Mouse (Mus musculus): ENCODE data around the gene Zbtb45. TPM values are rescaled to one million over a fixed set of nuclear protein-coding genes. Genes with fewer than 3 reads are reported as not detected.

Zbtb45 gene
- total RNA-seq, 1 experiment from 2014 or later, result 5.4 TPM

- no peak for ATAC-seq (replicated peaks in 1 of 2; ENCODE audit: insufficient read depth in 1 of 2, low FRiP score in 2 of 2, low TSS enrichment in 1 of 2, low read depth in 1 of 2, poor library complexity in 2 of 2, severe bottlenecking in 2 of 2)
Measured at GRCm38 (mm10) chr7:12978931-12979722, 30.7 kb downstream of the Zbtb45 start.

- peak; percentile 95 to 96 for ATAC-seq (replicated peaks in 1 of 2; ENCODE audit: insufficient read depth in 1 of 2, low FRiP score in 2 of 2, low TSS enrichment in 1 of 2, low read depth in 1 of 2, poor library complexity in 2 of 2, severe bottlenecking in 2 of 2)
Measured at GRCm38 (mm10) chr7:12977682-12978389, 32.0 kb downstream of the Zbtb45 start, which contains the start of gene Zfp446. Gene Zfp446 (plus strand): TSS chr7:12977848.

- ATAC-seq (replicated peaks in 1 of 2; ENCODE audit: insufficient read depth in 1 of 2, low FRiP score in 2 of 2, low TSS enrichment in 1 of 2, low read depth in 1 of 2, poor library complexity in 2 of 2, severe bottlenecking in 2 of 2), result no peak
Measured at GRCm38 (mm10) chr7:12970906-12971305, 38.9 kb downstream of the Zbtb45 start.

- ATAC-seq (replicated peaks in 1 of 2; ENCODE audit: insufficient read depth in 1 of 2, low FRiP score in 2 of 2, low TSS enrichment in 1 of 2, low read depth in 1 of 2, poor library complexity in 2 of 2, severe bottlenecking in 2 of 2), result peak; percentile 10 to 21; a peak in 2 of 4 replicates
Measured at GRCm38 (mm10) chr7:12966104-12966845, 43.6 kb downstream of the Zbtb45 start.

GRCm38 (mm10) chr7:12965678-12966091 lies 44.1 kb downstream of the Zbtb45 start, which contains the start of gene Zfp324:
Gene Zfp324 (plus strand): TSS chr7:12965838.
- ATAC-seq (replicated peaks in 1 of 2; ENCODE audit: insufficient read depth in 1 of 2, low FRiP score in 2 of 2, low TSS enrichment in 1 of 2, low read depth in 1 of 2, poor library complexity in 2 of 2, severe bottlenecking in 2 of 2), result peak; percentile 91 to 92

- ATAC-seq (replicated peaks in 1 of 2; ENCODE audit: insufficient read depth in 1 of 2, low FRiP score in 2 of 2, low TSS enrichment in 1 of 2, low read depth in 1 of 2, poor library complexity in 2 of 2, severe bottlenecking in 2 of 2), result peak; percentile 68 to 73
Measured at GRCm38 (mm10) chr7:12961511-12962141, 48.2 kb downstream of the Zbtb45 start.

- ATAC-seq (replicated peaks in 1 of 2; ENCODE audit: insufficient read depth in 1 of 2, low FRiP score in 2 of 2, low TSS enrichment in 1 of 2, low read depth in 1 of 2, poor library complexity in 2 of 2, severe bottlenecking in 2 of 2), result no peak
Measured at GRCm38 (mm10) chr7:12959718-12960117, 50.1 kb downstream of the Zbtb45 start.

- ATAC-seq (replicated peaks in 1 of 2; ENCODE audit: insufficient read depth in 1 of 2, low FRiP score in 2 of 2, low TSS enrichment in 1 of 2, low read depth in 1 of 2, poor library complexity in 2 of 2, severe bottlenecking in 2 of 2), result no peak
Measured at GRCm38 (mm10) chr7:12958948-12959347, 50.9 kb downstream of the Zbtb45 start.

GRCm38 (mm10) chr7:12957511-12957910 lies 52.3 kb downstream of the Zbtb45 start:
- ATAC-seq (replicated peaks in 1 of 2; ENCODE audit: insufficient read depth in 1 of 2, low FRiP score in 2 of 2, low TSS enrichment in 1 of 2, low read depth in 1 of 2, poor library complexity in 2 of 2, severe bottlenecking in 2 of 2), result no peak

- ATAC-seq (replicated peaks in 1 of 2; ENCODE audit: insufficient read depth in 1 of 2, low FRiP score in 2 of 2, low TSS enrichment in 1 of 2, low read depth in 1 of 2, poor library complexity in 2 of 2, severe bottlenecking in 2 of 2), result peak; percentile 79 to 87
Measured at GRCm38 (mm10) chr7:12954896-12955295, 54.9 kb downstream of the Zbtb45 start.

Other genes starting within 250 kb of the Zbtb45 start
- gene Zscan18, start 206.4 kb downstream of the Zbtb45 start, total RNA-seq (2017), result 8.2 and 8.9 TPM in 2 replicates
- 11.1 and 16.3 TPM in 2 replicates for gene Zfp329, start 191.2 kb downstream of the Zbtb45 start, total RNA-seq (2017)
- 34.0 and 52.0 TPM in 2 replicates for gene Zfp110, start 175.3 kb downstream of the Zbtb45 start, total RNA-seq (2017)
- gene Zfp128, start 128.9 kb downstream of the Zbtb45 start, total RNA-seq (2017), result 5.3 and 6.4 TPM in 2 replicates
- 4.1 and 5.8 TPM in 2 replicates for gene Zscan22, start 112.2 kb downstream of the Zbtb45 start, total RNA-seq (2017)
- 1,183 and 1,501 TPM in 2 replicates for gene Rps5, start 87.7 kb downstream of the Zbtb45 start, total RNA-seq (2017)
- 0.50 and 1.2 TPM in 2 replicates for gene Rnf225, start 82.6 kb downstream of the Zbtb45 start, total RNA-seq (2017)
- 6.9 and 10.6 TPM in 2 replicates for gene Zfp324, start 44.2 kb downstream of the Zbtb45 start, total RNA-seq (2017)
- gene Zfp446, start 32.2 kb downstream of the Zbtb45 start, total RNA-seq (2017), result 3.7 and 6.4 TPM in 2 replicates
- gene Slc27a5, start 11.8 kb downstream of the Zbtb45 start, total RNA-seq (2017), result not detected in 2 replicates
- gene Trim28, start 10.9 kb downstream of the Zbtb45 start, total RNA-seq (2017), result 478 and 595 TPM in 2 replicates
- gene Chmp2a, start 24.8 kb upstream of the Zbtb45 start, total RNA-seq (2017), result 165 and 183 TPM in 2 replicates
- 124 and 146 TPM in 2 replicates for gene Ube2m, start 28.2 kb upstream of the Zbtb45 start, total RNA-seq (2017)
- 0.81 and 1.2 TPM in 2 replicates for gene Mzf1, start 44.7 kb upstream of the Zbtb45 start, total RNA-seq (2017)
- gene Vmn1r85, start 85.1 kb upstream of the Zbtb45 start, total RNA-seq (2017), result not detected in 2 replicates
- gene Vmn1r86, start 109.9 kb upstream of the Zbtb45 start, total RNA-seq (2017), result not detected in 2 replicates
- not detected in 2 replicates for gene Vmn1r87, start 130.1 kb upstream of the Zbtb45 start, total RNA-seq (2017)
- not detected in 2 replicates for gene Vmn1r88, start 149.5 kb upstream of the Zbtb45 start, total RNA-seq (2017)
- not detected in 2 replicates for gene Vmn1r89, start 203.0 kb upstream of the Zbtb45 start, total RNA-seq (2017)